Mouse (Mus musculus): ENCODE measurements at regions not wholly inside any gene's neighbourhood (a gene's known extent, or its start where the extent isn't known, plus 50 kb on each side); places are given as distances from the start of the nearest gene placed in this dataset.

GRCm38 (mm10) chr13:70903150-70903549 is 61.5 kb upstream of the Adamts16 start:
- no peak for TF ChIP-seq MEF2A (IDR thresholded peaks at IDR 0.05; ENCODE audit: extremely low read depth, insufficient replicate concordance, low read depth, low read length, poor library complexity, severe bottlenecking)
- TF ChIP-seq CTCF (IDR thresholded peaks at IDR 0.05 in 2 of 3, conservative IDR thresholded peaks at IDR 0.05 in 1 of 3; ENCODE audit: control insufficient read depth in 1 of 3, insufficient read depth in 1 of 3, low read depth in 2 of 3, low read length in 3 of 3, poor library complexity in 1 of 3, severe bottlenecking in 1 of 3): no peak
- TF ChIP-seq USF1 (IDR thresholded peaks at IDR 0.05; ENCODE audit: low read depth, low read length): no peak
- TF ChIP-seq TAL1 (IDR thresholded peaks at IDR 0.05; ENCODE audit: low read length): no peak
- TF ChIP-seq TBP (IDR thresholded peaks at IDR 0.05; ENCODE audit: low read depth, low read length): no peak
- no peak for TF ChIP-seq POLR2A (IDR thresholded peaks at IDR 0.05; ENCODE audit: control insufficient read depth in 1 of 2, insufficient read depth in 1 of 2, low read depth in 1 of 2, low read length in 2 of 2, poor library complexity in 1 of 2)
- TF ChIP-seq GATA1 (IDR thresholded peaks at IDR 0.05; ENCODE audit: low read depth, low read length): no peak
